Mouse (Mus musculus) erythroblast, embryonic 14.5 days (primary cell): ENCODE data around the gene Nav2. TPM values are rescaled to one million over a fixed set of nuclear protein-coding genes. Genes with fewer than 3 reads are reported as not detected.

Experiments
- H3K27me3 ChIP-seq: 2 replicates; pipeline ENCODE4 v1.6.1; 2012; ENCODE audit warnings: inconsistent platforms; ENCODE audit not compliant: control insufficient read depth
- H3K36me3 ChIP-seq: 2 replicates; pipeline ENCODE4 v1.6.1; 2012; ENCODE audit warnings: mild to moderate bottlenecking, inconsistent platforms; ENCODE audit not compliant: control insufficient read depth
- H3K4me1 ChIP-seq: 2 replicates; pipeline ENCODE4 v1.6.1; 2012; ENCODE audit warnings: inconsistent platforms; ENCODE audit not compliant: control insufficient read depth
- H3K4me3 ChIP-seq: replicated peaks from 2 replicates; pipeline ENCODE3; 2012; ENCODE audit warnings: moderate library complexity, mild to moderate bottlenecking, inconsistent platforms
- H3K9me3 ChIP-seq: 2 replicates; pipeline ENCODE4 v1.6.1; 2012; ENCODE audit warnings: low read length, inconsistent platforms, mixed read lengths; ENCODE audit not compliant: control insufficient read depth
- GATA1 ChIP-seq: IDR thresholded peaks from 2 replicates; pipeline ENCODE4 v1.6.1; 2012; ENCODE audit warnings: low read length, inconsistent platforms, mixed read lengths
- TAL1 ChIP-seq: IDR thresholded peaks from 3 replicates; pipeline ENCODE4 v1.6.1; 2012; ENCODE audit warnings: low read length, inconsistent platforms, mixed read lengths
- polyA plus RNA-seq: library from polyadenylated mRNA; stranded (reverse); fragments of >175 nt; gene quantifications from 2 replicates; pipeline ENCODE4 v1.2.3, GENCODE M21; 2012

The Nav2 gene
- polyA plus RNA-seq = 0.06 and 0.11 TPM in 2 replicates

DNA sequence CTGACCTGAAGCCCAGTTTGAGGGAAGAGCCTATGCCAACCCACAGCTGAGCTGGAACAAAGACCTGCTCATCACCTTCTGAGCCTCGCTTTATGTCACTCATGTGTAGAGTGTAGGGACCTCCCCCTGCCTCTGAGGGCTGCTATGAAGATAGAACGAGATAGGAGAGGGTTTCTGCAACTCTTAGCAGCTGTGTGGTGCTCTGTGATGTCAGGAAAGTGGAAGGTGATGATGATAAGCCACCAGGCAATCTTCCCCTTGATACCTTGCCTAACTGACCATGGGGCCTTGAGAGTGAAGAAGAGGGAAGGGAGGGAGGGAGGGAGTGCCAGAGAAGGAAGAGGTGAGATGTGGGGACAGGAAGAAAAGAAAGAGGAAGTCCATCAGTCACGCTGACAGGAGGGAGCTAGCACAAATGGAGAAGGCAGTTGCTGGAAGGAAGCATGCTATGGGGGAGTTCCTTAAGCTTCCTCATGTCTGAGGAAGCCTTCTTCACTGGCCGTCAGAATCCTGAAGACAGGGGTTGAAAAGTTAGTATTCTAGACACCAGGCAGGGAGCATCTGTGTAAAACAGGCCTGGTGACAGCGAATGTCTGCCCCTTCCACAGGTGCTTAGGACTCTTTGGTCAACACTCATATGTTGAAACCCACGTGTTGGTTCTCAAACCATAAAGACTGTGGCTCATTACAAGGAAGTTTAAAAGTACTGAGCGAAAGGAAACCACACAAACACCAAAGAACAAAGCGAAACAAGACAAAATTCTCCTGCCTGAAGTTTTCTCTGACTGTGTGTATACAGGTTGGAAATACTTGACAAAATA is at the start of gene Nav2:
Gene Nav2, plus strand, starts transcription at position 196 of the 821 bp plus-strand sequence.
- H3K27me3 ChIP-seq = no peaks in the 10 kb centered on the region
- peaks cover 6% of the 10 kb centered on the region for H3K4me1 ChIP-seq
- no peak within 1 kb of the TSS for H3K4me3 ChIP-seq
- H3K9me3 ChIP-seq = no peaks in the 10 kb centered on the region
- no peak for TF ChIP-seq TAL1
- no peak for TF ChIP-seq GATA1
- H3K36me3 ChIP-seq = no peaks in the 10 kb centered on the region

DNA sequence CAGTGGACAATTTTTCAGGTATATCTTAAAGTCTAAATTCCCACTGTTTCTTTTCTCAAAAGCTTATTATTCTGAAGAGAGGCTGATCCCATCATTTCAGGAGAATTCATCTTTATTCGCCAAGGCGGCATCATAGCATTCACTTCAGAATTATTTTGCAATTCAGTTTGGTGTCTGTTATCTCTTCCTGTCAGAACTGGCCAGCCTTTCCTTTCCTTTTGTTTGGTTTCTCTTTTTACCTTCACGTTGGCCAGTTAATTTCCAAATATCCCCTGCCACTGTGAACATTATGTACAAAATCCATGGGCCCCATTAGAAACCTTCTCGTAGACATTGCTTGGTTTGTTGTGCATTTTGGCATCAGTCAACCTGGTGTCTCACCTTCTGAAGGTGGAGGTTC is 49.2 kb upstream of the Nav2 start:
- no peak overlapping the region for H3K4me3 ChIP-seq
- peaks cover 3% of the 10 kb centered on the region; the same call in 1 of the 2 replicates for H3K4me1 ChIP-seq
- TF ChIP-seq TAL1 = no peak
- no peak for TF ChIP-seq GATA1
- no peaks in the 10 kb centered on the region for H3K9me3 ChIP-seq
- H3K36me3 ChIP-seq = peaks cover 42% of the 10 kb centered on the region
- no peaks in the 10 kb centered on the region for H3K27me3 ChIP-seq

DNA sequence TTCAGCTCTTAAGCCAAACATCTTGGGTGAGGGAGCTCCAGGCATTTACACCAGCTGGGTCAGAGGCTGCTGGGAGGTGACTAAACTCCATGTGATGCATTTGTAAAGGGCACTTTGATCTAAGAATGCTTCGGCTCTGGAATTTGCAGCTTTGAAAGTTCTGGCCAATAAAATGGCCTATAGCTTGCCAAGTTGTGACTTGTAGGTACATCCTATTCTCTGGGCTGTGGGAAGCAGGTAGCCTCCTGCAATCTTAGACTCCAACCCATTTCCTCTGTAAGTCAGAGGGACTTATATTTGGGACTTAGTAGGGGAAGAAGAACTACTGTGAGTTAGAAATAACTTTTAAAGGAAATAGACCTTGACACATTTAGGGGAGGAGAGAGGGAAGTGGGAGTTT is 47.6 kb upstream of the Nav2 start:
- Histone ChIP-seq H3K36me3 (peaks cover 58% of the 10 kb centered on the region), H3K4me1 (peaks cover 4% of the 10 kb centered on the region; the same call in 1 of the 2 replicates), H3K27me3 (no peaks in the 10 kb centered on the region), H3K9me3 (no peaks in the 10 kb centered on the region), H3K4me3 (no peak overlapping the region)
- TF ChIP-seq GATA1 (no peak), TAL1 (no peak)

DNA sequence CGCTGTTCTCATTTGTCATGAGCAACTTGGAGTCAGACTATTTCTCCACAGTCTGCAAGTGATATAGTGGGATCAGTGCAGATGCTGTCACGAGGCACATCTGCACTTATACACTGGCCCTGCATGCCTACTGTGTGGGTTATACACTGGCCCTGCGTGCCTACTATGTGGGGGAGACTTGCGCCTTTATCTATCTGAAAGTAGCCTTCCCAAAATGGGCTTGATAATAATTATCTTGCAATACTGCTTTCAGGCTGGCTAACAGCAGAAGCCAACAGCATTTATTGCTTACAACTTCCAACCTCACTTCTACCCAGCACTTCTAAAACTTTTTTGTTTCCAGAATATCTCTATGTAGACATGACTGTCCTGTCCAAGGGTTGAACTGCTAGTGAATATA is 46.7 kb upstream of the Nav2 start:
- Histone ChIP-seq H3K9me3 (no peaks in the 10 kb centered on the region), H3K36me3 (peaks cover 66% of the 10 kb centered on the region), H3K4me3 (no peak overlapping the region), H3K27me3 (no peaks in the 10 kb centered on the region), H3K4me1 (peaks cover 4% of the 10 kb centered on the region; the same call in 1 of the 2 replicates)
- no peak for TF ChIP-seq GATA1
- no peak for TF ChIP-seq TAL1

DNA sequence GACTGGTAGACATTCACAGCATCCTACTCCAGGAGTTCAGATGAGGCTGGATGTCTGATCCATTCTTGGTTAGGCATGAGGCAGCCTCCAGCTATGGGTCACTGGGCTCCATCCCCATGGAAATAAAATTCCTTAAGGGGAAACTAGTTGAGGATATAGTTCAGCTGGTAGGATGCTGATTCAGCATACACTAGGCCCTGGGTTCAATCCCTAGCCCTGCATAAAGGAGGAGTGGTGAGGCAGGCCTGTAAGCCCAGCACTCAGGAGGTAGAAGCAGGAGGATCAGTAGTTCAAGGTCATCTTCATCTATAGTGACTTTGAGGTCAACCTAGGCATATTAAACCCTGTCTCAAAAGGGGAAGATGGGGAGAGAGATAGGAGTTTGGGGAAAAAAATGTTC is 44.3 kb upstream of the Nav2 start:
- Histone ChIP-seq H3K36me3 (peaks cover 91% of the 10 kb centered on the region), H3K4me3 (no peak overlapping the region), H3K9me3 (no peaks in the 10 kb centered on the region), H3K27me3 (no peaks in the 10 kb centered on the region), H3K4me1 (peaks cover 4% of the 10 kb centered on the region; the same call in 1 of the 2 replicates)
- TF ChIP-seq TAL1 (no peak), GATA1 (no peak)

DNA sequence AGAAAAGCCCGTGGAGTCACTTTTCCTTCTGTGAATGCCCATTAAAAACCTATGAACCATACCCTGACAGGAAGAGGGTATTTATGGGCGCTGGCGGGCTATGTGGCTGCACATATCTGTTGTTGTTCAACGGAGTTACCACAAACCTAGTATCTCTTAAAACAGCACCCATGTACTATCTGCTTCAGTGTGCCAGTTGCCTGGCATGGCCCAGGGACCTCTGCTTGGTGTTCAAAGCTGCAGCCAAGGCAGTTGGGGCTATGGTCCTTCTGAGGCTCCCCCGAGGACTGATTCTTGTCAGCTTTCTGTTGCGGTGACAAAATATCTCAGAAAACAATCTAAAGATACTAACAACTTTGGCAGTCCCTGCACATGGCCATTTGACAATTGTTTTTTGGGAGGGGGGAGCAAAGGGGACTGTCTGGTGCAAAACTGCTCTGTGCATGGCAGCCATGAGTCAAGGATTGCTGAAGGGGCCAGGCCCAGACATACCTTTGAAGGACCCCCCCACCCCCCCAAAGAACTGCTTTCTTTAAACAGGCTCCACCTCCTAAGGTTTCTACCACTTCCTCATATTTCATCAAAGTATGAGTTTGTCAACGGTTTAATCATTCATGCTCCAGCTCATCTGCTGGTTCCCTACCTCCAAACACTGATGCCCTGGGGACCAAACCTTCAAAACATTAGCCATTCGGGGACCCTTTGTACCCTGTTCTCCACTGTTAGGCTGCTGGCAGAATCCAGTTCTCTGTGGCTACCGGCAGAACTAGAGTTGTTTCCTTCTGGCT is 43.7 kb upstream of the Nav2 start:
- peaks cover 97% of the 10 kb centered on the region for H3K36me3 ChIP-seq
- peaks cover 4% of the 10 kb centered on the region; the same call in 1 of the 2 replicates for H3K4me1 ChIP-seq

DNA sequence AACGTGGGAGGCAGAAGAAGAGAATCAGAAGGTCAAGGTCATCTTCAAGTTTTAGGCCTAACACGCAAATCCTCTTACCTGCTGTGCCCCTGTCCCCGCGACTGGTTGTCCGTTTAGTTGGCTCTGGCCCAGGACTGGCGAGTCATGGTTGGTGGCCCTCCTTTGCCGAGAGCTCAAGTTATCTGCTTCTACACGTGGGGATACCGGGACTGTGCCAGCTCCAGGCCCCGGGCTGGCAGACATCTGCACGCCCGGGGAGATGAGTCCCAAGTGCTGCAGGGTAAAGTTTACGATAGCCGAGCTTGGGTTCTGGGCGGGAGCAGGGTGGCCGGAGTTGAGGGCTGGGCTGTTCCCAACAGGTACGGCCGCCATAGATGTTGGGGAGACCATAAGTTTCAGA is 40.9 kb upstream of the Nav2 start:
- Histone ChIP-seq H3K9me3 (no peaks in the 10 kb centered on the region), H3K27me3 (no peaks in the 10 kb centered on the region), H3K36me3 (peaks cover 100% of the 10 kb centered on the region), H3K4me3 (no peak overlapping the region), H3K4me1 (peaks cover 12% of the 10 kb centered on the region)
- TF ChIP-seq TAL1 = no peak
- no peak for TF ChIP-seq GATA1

More for the DNA sequence above, 43.7 kb upstream of the Nav2 start:
- H3K27me3 ChIP-seq = no peaks in the 10 kb centered on the region
- TF ChIP-seq GATA1 (no peak), TAL1 (no peak)
- no peak overlapping the region for H3K4me3 ChIP-seq
- no peaks in the 10 kb centered on the region for H3K9me3 ChIP-seq

DNA sequence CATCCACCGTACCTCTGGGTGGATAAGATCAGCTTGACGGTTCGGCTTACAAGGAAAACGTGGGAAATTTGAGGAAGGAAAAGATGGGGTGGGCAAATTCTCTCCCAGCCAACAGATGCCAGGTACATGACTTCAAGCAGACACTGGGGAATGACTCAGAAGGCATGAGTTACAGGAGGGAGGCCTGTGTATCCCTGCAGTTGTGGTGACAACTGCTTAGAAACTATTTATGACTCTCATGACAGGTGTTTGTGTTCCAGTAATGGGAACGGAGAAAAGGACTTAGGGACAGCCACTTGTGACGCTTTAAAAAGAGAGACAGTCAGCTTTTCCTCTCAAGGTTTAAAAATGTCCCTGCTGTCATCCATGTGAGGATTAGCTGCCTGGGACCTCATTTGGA is 38.4 kb upstream of the Nav2 start:
- Histone ChIP-seq H3K4me1 (peaks cover 17% of the 10 kb centered on the region), H3K9me3 (no peaks in the 10 kb centered on the region), H3K36me3 (peaks cover 100% of the 10 kb centered on the region), H3K4me3 (no peak overlapping the region), H3K27me3 (no peaks in the 10 kb centered on the region)
- TF ChIP-seq TAL1 (no peak), GATA1 (no peak)

DNA sequence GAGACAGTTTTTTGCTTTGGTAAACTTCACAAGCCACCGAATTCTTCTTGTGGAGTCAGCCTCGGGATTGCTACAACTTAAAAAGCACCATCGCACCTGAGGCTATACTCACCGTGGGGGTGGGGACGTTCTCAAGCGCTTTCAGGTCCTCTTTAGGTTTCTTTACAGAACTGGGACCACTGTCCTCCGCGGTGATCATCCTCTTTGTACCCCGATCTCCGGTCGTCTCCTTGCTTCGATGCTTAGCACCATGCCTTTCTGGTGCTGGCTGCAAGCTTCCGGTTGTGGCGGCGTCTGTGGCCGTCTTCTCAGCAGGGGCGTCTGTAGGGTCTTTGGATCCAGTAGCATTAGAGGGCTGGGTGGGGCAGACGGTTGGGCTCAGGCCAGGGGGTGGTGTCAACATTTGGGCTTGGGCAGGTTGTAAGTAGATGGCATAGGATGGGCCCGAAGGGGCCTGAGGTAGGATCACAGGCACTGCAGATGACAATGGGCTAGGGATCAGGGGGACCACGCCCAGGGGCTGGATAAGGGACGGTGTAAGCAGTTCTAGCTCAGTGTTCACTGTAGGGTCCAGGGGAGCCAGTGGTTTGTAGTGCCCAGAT is 37.8 kb upstream of the Nav2 start:
- TF ChIP-seq GATA1 (no peak), TAL1 (no peak)
- Histone ChIP-seq H3K36me3 (peaks cover 100% of the 10 kb centered on the region), H3K27me3 (no peaks in the 10 kb centered on the region), H3K9me3 (no peaks in the 10 kb centered on the region), H3K4me3 (no peak overlapping the region), H3K4me1 (peaks cover 19% of the 10 kb centered on the region)
